Mouse (Mus musculus): ENCODE data around the gene Rpl31.
A peak's percentile ranks its signal among the peaks of the same experiment; 100 is the strongest.

Rpl31 gene

GRCm38 (mm10) chr1:39367045-39367444 is 597 bp upstream of the Rpl31 start:
- DNase-seq (ENCODE audit: low spot score): peak; percentile 37

- DNase-seq (ENCODE audit: low spot score): no peak
Measured at GRCm38 (mm10) chr1:39368267-39368841, 712 bp downstream of the Rpl31 start.

GRCm38 (mm10) chr1:39370431-39370830 is 2.8 kb downstream of the Rpl31 start:
- DNase-seq (ENCODE audit: low spot score): no peak

GRCm38 (mm10) chr1:39372220-39372843 is 4.7 kb downstream of the Rpl31 start:
- no peak for DNase-seq (ENCODE audit: low spot score)

- DNase-seq (ENCODE audit: low spot score): no peak
Measured at GRCm38 (mm10) chr1:39373378-39373777, 5.7 kb downstream of the Rpl31 start.

GRCm38 (mm10) chr1:39374231-39374809 is 6.7 kb downstream of the Rpl31 start:
- DNase-seq (ENCODE audit: low spot score): no peak

GRCm38 (mm10) chr1:39376121-39376520 is 8.5 kb downstream of the Rpl31 start:
- no peak for DNase-seq (ENCODE audit: low spot score)

GRCm38 (mm10) chr1:39376726-39377240 is 9.1 kb downstream of the Rpl31 start:
- no peak for DNase-seq (ENCODE audit: low spot score)

- DNase-seq (ENCODE audit: low spot score): peak; percentile 33
Measured at GRCm38 (mm10) chr1:39378540-39378939, 10.9 kb downstream of the Rpl31 start.

GRCm38 (mm10) chr1:39379021-39379420 is 11.4 kb downstream of the Rpl31 start:
- DNase-seq (ENCODE audit: low spot score): no peak

GRCm38 (mm10) chr1:39381017-39381416 is 13.4 kb downstream of the Rpl31 start:
- DNase-seq (ENCODE audit: low spot score): no peak

- no peak for DNase-seq (ENCODE audit: low spot score)
Measured at GRCm38 (mm10) chr1:39384914-39385313, 17.3 kb downstream of the Rpl31 start.

- no peak for DNase-seq (ENCODE audit: low spot score)
Measured at GRCm38 (mm10) chr1:39386456-39386855, 18.8 kb downstream of the Rpl31 start.

- no peak for DNase-seq (ENCODE audit: low spot score)
Measured at GRCm38 (mm10) chr1:39387497-39387896, 19.9 kb downstream of the Rpl31 start.

GRCm38 (mm10) chr1:39388163-39388562 is 20.5 kb downstream of the Rpl31 start:
- no peak for DNase-seq (ENCODE audit: low spot score)

- DNase-seq (ENCODE audit: low spot score): no peak
Measured at GRCm38 (mm10) chr1:39389338-39389737, 21.7 kb downstream of the Rpl31 start.

GRCm38 (mm10) chr1:39391652-39392051 is 24.0 kb downstream of the Rpl31 start:
- no peak for DNase-seq (ENCODE audit: low spot score)

- DNase-seq (ENCODE audit: low spot score): peak; percentile 84
Measured at GRCm38 (mm10) chr1:39392189-39392588, 24.5 kb downstream of the Rpl31 start.

GRCm38 (mm10) chr1:39393217-39393867 is 25.7 kb downstream of the Rpl31 start:
- DNase-seq (ENCODE audit: low spot score): no peak

- no peak for DNase-seq (ENCODE audit: low spot score)
Measured at GRCm38 (mm10) chr1:39394096-39394495, 26.5 kb downstream of the Rpl31 start.

GRCm38 (mm10) chr1:39394650-39395049 is 27.0 kb downstream of the Rpl31 start:
- DNase-seq (ENCODE audit: low spot score): no peak

GRCm38 (mm10) chr1:39396347-39396746 is 28.7 kb downstream of the Rpl31 start:
- no peak for DNase-seq (ENCODE audit: low spot score)

GRCm38 (mm10) chr1:39398284-39398683 is 30.6 kb downstream of the Rpl31 start:
- DNase-seq (ENCODE audit: low spot score): no peak
